Mouse (Mus musculus): ENCODE measurements around the gene Slc25a39.

DNA sequence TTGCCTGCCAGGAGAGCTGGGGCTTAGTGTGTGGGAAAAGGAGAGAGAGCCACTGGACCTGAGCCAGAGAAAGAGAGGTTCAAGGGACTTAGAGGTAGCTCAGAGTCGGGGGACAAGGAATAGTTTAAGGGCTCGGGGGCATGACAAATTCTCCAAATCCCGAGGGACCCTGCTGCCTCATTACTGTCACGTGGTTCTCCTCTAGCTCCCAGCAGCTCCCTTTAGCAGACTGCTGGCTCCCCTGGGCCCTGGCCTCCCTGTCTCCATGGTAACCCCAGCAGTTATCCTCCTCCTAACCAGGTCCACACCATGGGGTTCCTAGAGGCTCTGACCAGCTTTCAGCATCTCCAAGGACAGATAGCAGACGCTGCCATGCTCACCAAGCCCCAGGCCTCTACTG, 12.5 kb downstream of the Slc25a39 start:
- TF ChIP-seq CTCF (IDR thresholded peaks at IDR 0.05) (no peak), EP300 (IDR thresholded peaks at IDR 0.05) (no peak)
